Mouse (Mus musculus): ENCODE measurements around the gene Ctsj. TPM values are rescaled to one million over a fixed set of nuclear protein-coding genes. Genes with fewer than 3 reads are reported as not detected.
"Not testable (repeated sequence)": the region's sequence is repeated elsewhere in the genome, so short reads cannot be mapped to it uniquely, and the experiment has no call there.

Ctsj gene
- not detected in 2 replicates for polyA plus RNA-seq (2016; fragmentation: Nextera tagmentation; extraction: Ambion mirVana)

DNA sequence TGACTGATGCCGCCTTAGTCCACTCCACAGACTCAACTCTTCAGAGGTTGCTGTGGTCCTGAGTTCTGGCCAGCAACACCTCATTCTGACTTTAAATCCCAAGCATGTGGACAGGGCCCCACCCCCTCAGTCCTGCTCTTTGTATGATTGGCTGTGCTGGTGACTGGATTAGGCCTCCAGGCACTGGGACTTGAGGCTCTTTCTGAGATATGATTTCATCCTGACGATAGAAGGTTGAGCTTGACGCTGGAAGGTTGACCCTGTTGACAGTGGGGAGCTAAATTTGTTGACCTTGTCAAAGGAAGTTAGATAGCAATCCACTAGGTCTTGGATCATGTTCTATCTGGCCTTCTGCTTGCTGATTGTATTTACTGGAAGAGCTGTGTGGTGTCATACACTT, at the start of gene Ctsj:
Ctsj (minus strand) TSS at position 101 of the 400 bp plus-strand sequence.
- Histone ChIP-seq H3K27me3 (ENCODE audit: poor library complexity, severe bottlenecking) (no peaks in the 10 kb centered on the region), H3K4me1 (no peaks in the 10 kb centered on the region), H3K9me3 (peaks cover 68% of the 10 kb centered on the region), H3K36me3 (replicated peaks) (no peaks in the 10 kb centered on the region), H3K27ac (no peak within 1 kb of the TSS), H3K4me3 (no peak within 1 kb of the TSS)
- DNase-seq (ENCODE audit: extremely low spot score, low spot score): no peak
- 77% methylated on average over 3 of the region's 3 CpGs for WGBS

DNA sequence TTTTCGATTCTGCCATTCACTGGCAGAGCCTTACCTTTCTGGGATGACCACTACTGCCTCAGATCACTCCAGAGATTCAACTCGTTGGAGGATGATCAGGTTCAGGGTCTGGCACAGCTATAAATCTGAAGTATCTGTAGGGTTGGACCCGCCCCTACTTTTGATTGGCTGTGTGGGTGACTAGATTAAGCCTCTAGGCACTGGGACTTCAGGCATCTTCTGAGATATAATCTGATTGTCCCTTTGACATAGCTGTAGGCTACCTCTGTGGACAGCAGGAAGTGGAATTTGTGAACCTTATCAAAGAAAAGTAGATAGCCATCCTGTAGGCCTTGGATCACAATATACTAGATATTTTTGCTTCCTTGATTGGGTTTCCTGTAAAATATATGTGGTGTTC, 34.8 kb upstream of the Ctsj start, which contains the start of gene Ctsq:
Ctsq (minus strand) TSS at position 101 of the 400 bp plus-strand sequence.
- peaks cover 46% of the 10 kb centered on the region for H3K9me3 ChIP-seq
- H3K4me3 ChIP-seq: no peak within 1 kb of the TSS
- H3K27me3 ChIP-seq (ENCODE audit: poor library complexity, severe bottlenecking): no peaks in the 10 kb centered on the region
- H3K27ac ChIP-seq: no peak within 1 kb of the TSS
- H3K4me1 ChIP-seq: no peaks in the 10 kb centered on the region
- 65% methylated on average over 3 of the region's 3 CpGs for WGBS
- H3K36me3 ChIP-seq (replicated peaks): no peaks in the 10 kb centered on the region
- DNase-seq (ENCODE audit: extremely low spot score, low spot score): no peak

DNA sequence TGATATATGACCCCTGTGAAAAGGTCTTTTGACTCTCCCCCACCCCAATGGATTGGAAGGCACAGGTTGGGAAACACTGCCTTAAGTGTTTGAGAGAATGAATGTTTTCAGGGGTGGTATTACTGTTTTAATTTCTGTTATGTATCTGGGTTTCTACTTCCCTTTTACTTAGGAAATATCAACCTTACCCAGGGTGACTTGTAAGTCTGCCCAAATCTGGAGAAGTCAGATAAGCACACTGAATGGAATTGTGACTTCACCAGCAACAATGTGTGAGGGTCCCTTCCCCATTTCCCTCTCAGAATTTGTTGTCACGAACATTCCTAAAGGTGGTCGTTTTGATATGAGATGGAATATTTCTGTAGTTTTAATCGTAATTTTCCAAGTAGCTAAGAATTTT, 17.0 kb upstream of the Ctsj start:
- H3K27me3 ChIP-seq (ENCODE audit: poor library complexity, severe bottlenecking): no peaks in the 10 kb centered on the region
- 84% methylated on average over 3 of the region's 3 CpGs for WGBS
- H3K4me3 ChIP-seq: no peak overlapping the region
- no peaks in the 10 kb centered on the region for H3K4me1 ChIP-seq
- DNase-seq (ENCODE audit: extremely low spot score, low spot score): no peak
- H3K27ac ChIP-seq: no peak overlapping the region
- H3K36me3 ChIP-seq (replicated peaks): no peaks in the 10 kb centered on the region
- H3K9me3 ChIP-seq: peaks cover 57% of the 10 kb centered on the region

DNA sequence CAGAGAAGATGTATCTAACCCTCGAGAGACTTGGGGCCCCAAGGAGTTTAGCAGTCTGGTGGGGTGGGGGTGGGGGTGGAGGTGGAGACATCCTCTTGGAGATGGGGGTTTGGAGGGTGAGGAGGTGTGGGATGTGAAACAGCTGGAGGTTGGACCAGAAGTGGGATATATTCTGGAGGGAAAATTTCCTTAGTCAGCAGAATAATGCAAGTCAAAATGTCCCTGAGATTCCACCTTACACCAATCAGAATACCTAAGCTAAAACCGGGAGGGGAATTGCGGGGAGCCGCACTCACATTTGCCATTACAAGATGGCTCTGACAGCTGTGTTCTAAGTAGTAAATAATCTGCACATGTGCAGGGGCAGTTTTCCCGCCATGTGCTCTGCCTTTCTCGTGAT, 16.1 kb upstream of the Ctsj start:
- Histone ChIP-seq H3K9me3 (peaks cover 54% of the 10 kb centered on the region), H3K27me3 (ENCODE audit: poor library complexity, severe bottlenecking) (no peaks in the 10 kb centered on the region)

DNA sequence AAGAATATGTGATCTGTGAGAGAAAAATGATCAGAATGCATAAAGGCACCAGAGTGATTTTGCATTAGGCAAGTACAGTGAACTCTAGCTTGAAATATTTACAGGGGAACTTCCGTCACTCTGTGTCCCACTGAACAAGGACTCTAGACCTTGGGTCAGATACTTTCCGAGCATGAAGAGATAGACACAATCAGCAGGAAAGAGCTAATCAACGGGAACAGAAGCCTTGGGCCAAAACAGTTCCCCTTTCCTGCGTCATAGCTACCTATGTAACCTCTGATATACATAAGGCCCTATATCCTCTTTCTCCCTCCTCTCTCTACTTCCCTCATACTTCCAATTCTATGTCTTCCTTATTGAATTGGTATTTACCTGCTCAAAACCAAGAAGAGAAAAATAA, 4.4 kb upstream of the Ctsj start:
- WGBS: 79% methylated on average over 4 of the region's 4 CpGs

More for the DNA sequence above, 16.1 kb upstream of the Ctsj start:
- Histone ChIP-seq H3K4me1 (no peaks in the 10 kb centered on the region), H3K27ac (no peak overlapping the region), H3K36me3 (replicated peaks) (no peaks in the 10 kb centered on the region), H3K4me3 (no peak overlapping the region)
- DNase-seq (ENCODE audit: extremely low spot score, low spot score): no peak
- 85% methylated on average over 6 of the region's 6 CpGs for WGBS

DNA sequence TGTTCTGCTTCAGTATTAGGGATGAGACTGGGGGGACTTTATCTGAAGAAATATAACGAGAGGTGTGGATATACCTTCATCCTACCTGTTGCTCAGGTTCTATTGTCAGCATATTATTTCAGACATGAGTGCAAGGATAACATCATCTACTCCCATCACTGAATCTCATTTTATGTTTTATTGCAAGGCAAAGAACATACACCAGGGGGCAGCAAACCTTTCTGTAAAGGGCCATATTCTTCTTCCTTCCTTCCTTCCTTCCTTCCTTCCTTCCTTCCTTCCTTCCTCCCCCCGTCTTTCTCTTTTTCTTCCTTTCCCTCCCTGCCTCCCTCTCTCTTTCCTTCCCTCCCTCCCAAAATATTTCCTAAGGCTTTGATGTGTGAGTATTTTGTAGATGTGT, 8.2 kb downstream of the Ctsj start:
- Histone ChIP-seq H3K27ac (no peak overlapping the region), H3K4me1 (no peaks in the 10 kb centered on the region), H3K36me3 (replicated peaks) (no peaks in the 10 kb centered on the region), H3K4me3 (no peak overlapping the region), H3K9me3 (peaks cover 48% of the 10 kb centered on the region), H3K27me3 (ENCODE audit: poor library complexity, severe bottlenecking) (no peaks in the 10 kb centered on the region)
- 62% methylated on average over 2 of the region's 2 CpGs for WGBS
- no peak for DNase-seq (ENCODE audit: extremely low spot score, low spot score)

More for the DNA sequence above, 4.4 kb upstream of the Ctsj start:
- no peak overlapping the region for H3K27ac ChIP-seq
- H3K9me3 ChIP-seq: peaks cover 64% of the 10 kb centered on the region
- no peak overlapping the region for H3K4me3 ChIP-seq
- no peaks in the 10 kb centered on the region for H3K36me3 ChIP-seq (replicated peaks)
- DNase-seq (ENCODE audit: extremely low spot score, low spot score): no peak
- H3K4me1 ChIP-seq: no peaks in the 10 kb centered on the region
- no peaks in the 10 kb centered on the region for H3K27me3 ChIP-seq (ENCODE audit: poor library complexity, severe bottlenecking)

DNA sequence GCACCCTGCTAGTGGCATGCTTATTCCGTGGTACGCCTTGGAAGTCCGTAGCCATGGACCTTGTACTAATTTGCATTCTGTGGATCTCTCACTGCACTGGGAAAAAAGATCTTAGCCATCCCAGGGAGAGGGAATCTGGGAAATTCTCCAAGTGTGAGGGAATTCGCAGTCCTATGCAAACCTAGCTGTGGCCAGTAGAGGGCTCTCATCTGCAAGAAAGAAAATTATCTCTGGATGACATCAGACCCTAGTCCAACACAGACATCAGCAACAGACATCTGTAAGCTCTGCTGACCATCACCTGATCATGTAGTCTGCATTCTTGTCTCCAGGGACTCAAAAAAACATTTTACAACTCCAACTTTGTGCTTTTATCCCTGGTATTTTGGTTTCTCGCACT, 18.8 kb downstream of the Ctsj start:
- H3K4me3 ChIP-seq; H3K27me3 ChIP-seq (ENCODE audit: poor library complexity, severe bottlenecking); H3K9me3 ChIP-seq; H3K36me3 ChIP-seq (replicated peaks); H3K27ac ChIP-seq; DNase-seq (ENCODE audit: extremely low spot score, low spot score); H3K4me1 ChIP-seq: not testable (repeated sequence)
- WGBS: 86% methylated on average over 5 of the region's 5 CpGs

DNA sequence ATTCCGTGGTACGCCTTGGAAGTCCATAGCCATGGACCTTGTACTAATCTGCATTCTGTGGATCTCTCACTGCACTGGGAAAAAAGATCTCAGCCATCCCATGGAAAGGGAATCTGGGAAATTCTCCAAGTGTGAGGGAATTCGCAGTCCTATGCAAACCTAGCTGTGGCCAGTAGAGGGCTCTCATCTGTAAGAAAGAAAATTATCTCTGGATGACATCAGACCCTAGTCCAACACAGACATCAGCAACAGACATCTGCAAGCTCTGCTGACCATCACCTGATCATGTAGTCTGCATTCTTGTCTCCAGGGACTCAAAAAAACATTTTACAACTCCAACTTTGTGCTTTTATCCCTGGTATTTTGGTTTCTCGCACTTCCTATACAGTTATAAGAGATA, 33.4 kb downstream of the Ctsj start:
- DNase-seq (ENCODE audit: extremely low spot score, low spot score); H3K27me3 ChIP-seq (ENCODE audit: poor library complexity, severe bottlenecking); H3K27ac ChIP-seq; H3K4me1 ChIP-seq; H3K9me3 ChIP-seq; H3K4me3 ChIP-seq; H3K36me3 ChIP-seq (replicated peaks): not testable (repeated sequence)
- WGBS: 68% methylated on average over 4 of the region's 4 CpGs

DNA sequence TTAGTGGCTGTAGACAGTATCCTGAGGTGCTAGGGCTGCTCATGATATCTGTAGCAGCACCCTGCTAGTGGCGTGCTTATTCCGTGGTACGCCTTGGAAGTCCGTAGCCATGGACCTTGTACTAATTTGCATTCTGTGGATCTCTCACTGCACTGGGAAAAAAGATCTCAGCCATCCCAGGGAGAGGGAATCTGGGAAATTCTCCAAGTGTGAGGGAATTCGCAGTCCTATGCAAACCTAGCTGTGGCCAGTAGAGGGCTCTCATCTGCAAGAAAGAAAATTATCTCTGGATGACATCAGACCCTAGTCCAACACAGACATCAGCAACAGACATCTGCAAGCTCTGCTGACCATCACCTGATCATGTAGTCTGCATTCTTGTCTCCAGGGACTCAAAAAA, 41.8 kb downstream of the Ctsj start:
- H3K27ac ChIP-seq; H3K4me1 ChIP-seq; H3K4me3 ChIP-seq; H3K27me3 ChIP-seq (ENCODE audit: poor library complexity, severe bottlenecking); DNase-seq (ENCODE audit: extremely low spot score, low spot score); H3K36me3 ChIP-seq (replicated peaks): not testable (repeated sequence)
- peaks cover 31% of the 10 kb centered on the region for H3K9me3 ChIP-seq
- 39% methylated on average over 5 of the region's 5 CpGs for WGBS

DNA sequence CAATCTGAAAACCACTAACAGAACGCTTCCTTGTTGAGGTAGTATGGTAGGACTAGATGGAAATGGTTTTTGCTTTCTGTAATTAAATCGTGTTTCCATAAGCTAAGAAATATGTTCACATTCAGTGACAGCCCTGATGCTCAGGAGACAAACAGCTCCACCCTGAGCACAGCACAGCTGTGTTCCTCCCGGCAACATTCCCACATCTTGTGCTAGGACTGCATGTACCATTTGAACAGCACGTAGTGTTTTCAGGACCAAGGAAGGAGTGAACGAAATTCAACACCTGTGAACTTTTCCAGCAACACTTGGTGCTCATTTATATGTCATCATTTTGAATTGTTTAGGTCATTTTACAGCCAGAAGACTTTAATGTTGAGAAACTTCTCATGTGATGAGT, 44.1 kb downstream of the Ctsj start:
- Histone ChIP-seq H3K4me3 (no peak overlapping the region), H3K4me1 (no peaks in the 10 kb centered on the region)
- WGBS: 69% methylated on average over 5 of the region's 5 CpGs

More for the DNA sequence above, 44.1 kb downstream of the Ctsj start:
- H3K27me3 ChIP-seq (ENCODE audit: poor library complexity, severe bottlenecking): no peaks in the 10 kb centered on the region
- no peak for DNase-seq (ENCODE audit: extremely low spot score, low spot score)
- no peak overlapping the region for H3K27ac ChIP-seq
- peaks cover 46% of the 10 kb centered on the region for H3K9me3 ChIP-seq
- no peaks in the 10 kb centered on the region for H3K36me3 ChIP-seq (replicated peaks)

Other genes with a start within 250 kb of the Ctsj start
- not detected in 2 replicates for gene BC051665, start 219.6 kb downstream of the Ctsj start, polyA plus RNA-seq (2016; fragmentation: Nextera tagmentation; extraction: Ambion mirVana)
- not detected in 2 replicates for gene Ctsll3, start 203.1 kb downstream of the Ctsj start, polyA plus RNA-seq (2016; fragmentation: Nextera tagmentation; extraction: Ambion mirVana)
- gene 4930486L24Rik, start 141.5 kb downstream of the Ctsj start, polyA plus RNA-seq (2016; fragmentation: Nextera tagmentation; extraction: Ambion mirVana): 0.25 TPM in 1 of 2 replicates, not detected in the other
- not detected in 2 replicates for gene Gm49392, start 109.1 kb downstream of the Ctsj start, polyA plus RNA-seq (2016; fragmentation: Nextera tagmentation; extraction: Ambion mirVana)
- gene Ctla2b, start 108.5 kb downstream of the Ctsj start, polyA plus RNA-seq (2016; fragmentation: Nextera tagmentation; extraction: Ambion mirVana): 1.1 and 1.4 TPM in 2 replicates
- gene Tpbpb, start 101.1 kb downstream of the Ctsj start, polyA plus RNA-seq (2016; fragmentation: Nextera tagmentation; extraction: Ambion mirVana): not detected in 2 replicates
- gene Gm49393, start 70.4 kb downstream of the Ctsj start, polyA plus RNA-seq (2016; fragmentation: Nextera tagmentation; extraction: Ambion mirVana): not detected in 2 replicates
- 0.20 and 0.54 TPM in 2 replicates for gene Gm49391, start 69.4 kb downstream of the Ctsj start, polyA plus RNA-seq (2016; fragmentation: Nextera tagmentation; extraction: Ambion mirVana)
- 10.5 and 12.1 TPM in 2 replicates for gene Ctla2a, start 69.3 kb downstream of the Ctsj start, polyA plus RNA-seq (2016; fragmentation: Nextera tagmentation; extraction: Ambion mirVana)
- gene Tpbpa, start 64.0 kb downstream of the Ctsj start, polyA plus RNA-seq (2016; fragmentation: Nextera tagmentation; extraction: Ambion mirVana): not detected in 2 replicates
- not detected in 2 replicates for gene Ctsq, start 34.7 kb upstream of the Ctsj start, polyA plus RNA-seq (2016; fragmentation: Nextera tagmentation; extraction: Ambion mirVana)
- gene Ctsr, start 158.3 kb upstream of the Ctsj start, polyA plus RNA-seq (2016; fragmentation: Nextera tagmentation; extraction: Ambion mirVana): not detected in 2 replicates
- not detected in 2 replicates for gene Cts6, start 197.5 kb upstream of the Ctsj start, polyA plus RNA-seq (2016; fragmentation: Nextera tagmentation; extraction: Ambion mirVana)
- not detected in 2 replicates for gene Cts8, start 249.4 kb upstream of the Ctsj start, polyA plus RNA-seq (2016; fragmentation: Nextera tagmentation; extraction: Ambion mirVana)